Mouse (Mus musculus) kidney, postnatal 36 days (tissue): Measurements from ENCODE around the gene Chml.
A peak's percentile ranks its signal among the peaks of the same experiment; 100 is the strongest.

Experiments used
- DNase-seq, 2 experiments: peaks; one replicate each; pipeline ENCODE4 v3.0.0; 2021 to 2022; ENCODE audit warnings: mixed read lengths in 2 of 2

Chml gene

DNA sequence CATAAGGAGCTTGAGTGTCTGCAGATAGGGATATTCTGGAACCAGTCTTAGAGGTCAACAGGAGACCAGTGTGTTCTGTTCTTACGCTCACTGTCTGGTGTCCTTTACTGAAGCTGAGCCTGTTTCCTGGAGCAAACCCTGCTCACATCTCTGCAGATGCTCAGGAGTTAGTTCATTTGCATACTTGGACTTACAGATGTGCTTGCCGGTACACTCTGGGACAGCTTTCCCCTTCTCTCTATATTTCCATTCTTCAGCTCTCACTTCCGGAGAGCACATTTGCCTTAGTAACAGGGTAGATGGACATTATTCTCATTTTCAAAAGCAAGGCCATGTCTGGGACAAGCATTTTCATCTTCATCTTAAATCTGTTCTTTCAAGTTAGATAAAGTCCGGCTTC, 44.1 kb downstream of the Chml start:
- DNase-seq = no peak

- DNase-seq = peak; percentile 71 to 86
Measured at GRCm38 (mm10) chr1:175646952-175647351, 45.7 kb downstream of the Chml start.

DNA sequence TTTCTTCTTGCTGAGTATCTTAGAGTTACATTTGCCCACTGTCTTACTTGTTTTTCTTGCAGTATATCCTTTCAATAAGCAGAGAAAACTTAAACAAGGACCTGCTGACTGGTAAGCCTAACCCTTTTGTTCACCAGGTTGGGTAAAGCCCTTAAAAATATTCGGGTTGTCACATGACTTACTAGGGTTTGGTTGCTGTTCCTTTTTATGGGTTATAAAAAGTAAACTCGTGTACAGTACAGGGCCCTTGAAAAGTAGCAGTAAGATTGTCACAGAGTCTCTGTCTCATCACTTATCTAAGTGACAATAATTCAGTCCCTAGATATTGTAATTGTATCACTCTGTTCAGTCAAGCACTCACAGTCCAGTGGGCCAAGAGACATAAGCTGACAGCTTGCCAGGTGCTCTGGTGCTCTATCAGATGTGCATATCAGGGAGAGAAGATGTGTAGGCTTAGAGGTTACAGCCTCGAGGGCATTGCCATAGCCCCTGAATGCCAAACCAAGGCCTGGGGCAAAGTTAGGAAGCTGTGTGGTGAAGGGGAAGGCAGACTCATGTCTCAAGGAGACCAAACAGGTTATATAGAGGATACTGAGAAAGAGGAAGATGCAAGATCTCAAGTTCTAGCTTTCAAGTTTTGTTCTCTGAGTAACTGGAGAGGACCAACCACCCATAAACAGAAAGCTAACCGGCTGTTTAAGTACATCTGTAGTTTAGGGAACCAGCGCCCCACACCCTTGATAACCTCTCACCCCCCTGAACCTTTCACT, 49.0 kb downstream of the Chml start:
- no peak for DNase-seq

DNA sequence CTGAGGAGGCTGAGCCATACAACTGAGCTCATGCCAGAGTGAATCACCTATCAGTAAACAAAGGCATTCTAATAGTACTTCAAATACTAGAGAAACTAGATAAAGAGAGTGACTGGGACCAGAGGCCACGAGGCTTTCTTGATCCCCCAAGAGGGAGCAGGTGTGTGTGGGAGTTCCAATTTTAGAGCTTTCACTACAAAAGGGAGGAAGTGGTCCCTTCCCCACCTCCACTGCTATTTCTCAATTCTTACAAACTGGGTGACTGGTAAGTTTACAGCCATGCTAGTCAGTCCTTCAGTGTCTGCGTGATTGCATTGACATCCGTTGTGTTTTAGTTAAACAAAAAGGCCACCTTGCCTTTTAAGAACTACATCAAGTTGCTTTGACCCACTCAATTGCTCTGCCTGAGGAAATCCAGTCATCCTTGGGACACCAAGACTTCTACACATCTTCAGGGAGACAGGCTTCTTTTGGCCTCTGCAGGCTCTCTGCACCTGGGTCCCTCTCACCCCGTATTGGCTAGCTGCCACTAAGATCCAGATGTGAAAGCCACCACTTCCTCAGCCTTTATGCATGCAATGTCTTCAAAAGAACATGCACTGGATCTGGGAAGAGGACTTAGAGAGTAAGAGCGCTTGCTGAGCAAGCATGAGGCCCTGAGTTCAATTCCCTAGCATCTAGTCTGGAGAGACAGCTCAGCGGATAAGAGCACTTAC, 52.1 kb downstream of the Chml start:
- DNase-seq = no peak

- DNase-seq = no peak
Measured at GRCm38 (mm10) chr1:175639072-175639471, 53.6 kb downstream of the Chml start.

GRCm38 (mm10) chr1:175637677-175638076, 55.0 kb downstream of the Chml start:
- DNase-seq = no peak

GRCm38 (mm10) chr1:175632470-175632869, 60.2 kb downstream of the Chml start:
- DNase-seq = no peak
